Mouse (Mus musculus) heart, adult 9 months (tissue): Measurements from ENCODE around the gene Gm15293.
"Not testable (repeated sequence)": the region's sequence is repeated elsewhere in the genome, so short reads cannot be mapped to it uniquely, and the experiment has no call there.

ENCODE experiments used
- DNase-seq, 2 experiments: peaks; one replicate each; pipeline ENCODE4 v3.0.0; 2022; ENCODE audit warnings: low spot score in 2 of 2

Gene Gm15293

DNA sequence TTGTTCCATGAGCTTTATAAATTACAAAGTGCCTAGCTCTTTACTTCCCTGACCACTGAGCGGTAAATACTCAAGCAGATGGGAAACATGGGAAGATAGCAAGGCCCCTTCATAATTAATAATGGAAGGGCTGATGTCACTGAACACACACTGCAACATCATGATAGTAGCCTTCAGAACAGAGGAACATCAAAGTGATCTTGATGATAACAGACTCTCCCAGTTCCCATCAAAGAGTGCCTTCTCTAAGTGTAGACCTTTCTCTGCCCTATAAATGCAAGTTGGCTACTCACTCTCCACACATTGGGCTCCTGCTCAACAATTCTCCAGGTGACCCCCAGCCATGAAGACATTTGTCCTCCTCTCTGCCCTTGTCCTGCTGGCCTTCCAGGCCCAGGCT lies at the start of gene Gm15293:
Gm15293 (plus strand) TSS at position 301 of the 400 bp plus-strand sequence.
- not testable (repeated sequence) for DNase-seq

DNA sequence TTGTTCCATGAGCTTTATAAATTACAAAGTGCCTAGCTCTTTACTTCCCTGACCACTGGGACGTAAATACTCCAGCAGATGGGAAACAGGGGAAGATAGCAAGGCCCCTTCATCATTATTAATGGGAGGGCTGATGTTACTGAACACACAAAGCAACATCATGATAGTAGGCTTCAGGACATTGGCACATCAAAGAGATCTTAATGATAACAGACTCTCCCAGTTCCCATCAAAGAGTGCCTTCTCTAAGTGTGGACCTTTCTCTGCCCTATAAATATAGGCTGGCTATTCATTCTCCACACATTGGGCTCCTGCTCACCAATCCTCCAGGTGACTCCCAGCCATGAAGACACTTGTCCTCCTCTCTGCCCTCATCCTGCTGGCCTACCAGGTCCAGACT lies 39.4 kb upstream of the Gm15293 start, which contains the start of gene Defa22:
Defa22 (plus strand) TSS at position 301 of the 400 bp plus-strand sequence.
- not testable (repeated sequence) for DNase-seq

DNA sequence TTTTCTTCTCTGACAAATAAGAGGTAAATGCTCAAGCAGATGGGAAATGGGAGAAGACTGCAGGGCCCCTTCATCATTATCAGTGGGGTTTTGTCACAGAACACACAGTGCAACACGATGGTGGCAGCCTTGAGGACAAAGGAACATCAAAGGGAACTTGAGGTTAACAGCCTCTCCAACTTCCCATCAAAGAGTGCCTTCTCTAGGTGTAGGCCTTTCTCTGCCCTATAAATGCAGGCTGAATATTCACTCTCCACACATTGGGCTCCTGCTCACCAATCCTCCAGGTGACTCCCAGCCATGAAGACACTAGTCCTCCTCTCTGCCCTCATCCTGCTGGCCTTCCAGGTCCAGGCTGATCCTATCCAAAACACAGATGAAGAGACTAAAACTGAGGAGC lies 10.0 kb upstream of the Gm15293 start, which contains the start of gene Defa31:
Defa31 (plus strand) TSS at position 301 of the 400 bp plus-strand sequence.
- DNase-seq = not testable (repeated sequence)
